Mouse (Mus musculus) neural tube, embryonic 14.5 days (tissue): ENCODE results near the gene Pi4k2a. TPM values are rescaled to one million over a fixed set of nuclear protein-coding genes. Genes with fewer than 3 reads are reported as not detected.
"Not testable (repeated sequence)": the region's sequence is repeated elsewhere in the genome, so short reads cannot be mapped to it uniquely, and the experiment has no call there.

Experiments
- ATAC-seq: fragments of 200-750 bp; cut with Nextera tagmentation; 2 replicates; pipeline ENCODE4 v1.8.0; 2017; ENCODE audit warnings: low read depth, mild to moderate bottlenecking, moderate TSS enrichment, moderate library complexity
- H3K27ac ChIP-seq: fragments of 300-500 bp; sonication (generic); 2 replicates; pipeline ENCODE4 v1.5.1; 2014; ENCODE audit warnings: low read depth, mild to moderate bottlenecking, control low read depth, low read length, moderate library complexity, mixed read lengths
- H3K27me3 ChIP-seq: fragments of 300-500 bp; sonication (generic); 2 replicates; pipeline ENCODE4 v1.6.1; 2014; ENCODE audit warnings: low read length; ENCODE audit not compliant: control insufficient read depth, insufficient read depth
- H3K36me3 ChIP-seq: fragments of 300-500 bp; sonication (generic); 2 replicates; pipeline ENCODE4 v1.6.1; 2014; ENCODE audit warnings: low read length, mixed read lengths; ENCODE audit not compliant: control insufficient read depth, insufficient read depth
- H3K4me1 ChIP-seq: fragments of 300-500 bp; sonication (generic); 2 replicates; pipeline ENCODE4 v1.6.1; 2014; ENCODE audit warnings: low read length; ENCODE audit not compliant: control insufficient read depth, insufficient read depth
- H3K4me2 ChIP-seq: fragments of 300-500 bp; sonication (generic); 2 replicates; pipeline ENCODE4 v1.6.1; 2014; ENCODE audit warnings: mild to moderate bottlenecking, low read depth, low read length, control low read depth
- H3K4me3 ChIP-seq: fragments of 300-500 bp; sonication (generic); 2 replicates; pipeline ENCODE4 v1.5.1; 2014; ENCODE audit warnings: low read depth, low read length, control low read depth, mixed read lengths
- H3K9ac ChIP-seq: fragments of 300-500 bp; sonication (generic); replicated peaks from 2 replicates; pipeline ENCODE4 v1.6.1; 2014; ENCODE audit warnings: low read depth, mild to moderate bottlenecking, control low read depth, low read length, mixed read lengths
- H3K9me3 ChIP-seq: fragments of 300-500 bp; sonication (generic); 2 replicates; pipeline ENCODE4 v1.6.1; 2016; ENCODE audit warnings: low read length; ENCODE audit not compliant: control insufficient read depth
- WGBS: fragments of 180-500 bp; shearing (Covaris S2); extraction: QIAGEN DNeasy Blood & Tissue Kit; methylation state at CpG from one replicate; pipeline ENCODE4 v1.1.7; 2014; 5-methylcytosine and 5-hydroxymethylcytosine counted together
- polyA plus RNA-seq: library from polyadenylated mRNA; unstranded; fragments of >200 nt; fragmentation: Nextera tagmentation; extraction: Ambion mirVana; gene quantifications from 2 replicates; pipeline ENCODE4 v1.2.1, GENCODE M21; 2014

Pi4k2a gene
- polyA plus RNA-seq, 1 experiment from 2014 or later = 35.3 TPM

- no peaks in the 10 kb centered on the region for H3K27me3 ChIP-seq
- no peak overlapping the region for H3K4me2 ChIP-seq
- no peak overlapping the region for H3K9ac ChIP-seq
- no peak overlapping the region for H3K27ac ChIP-seq
- no peak for ATAC-seq
- no peaks in the 10 kb centered on the region for H3K9me3 ChIP-seq
- 88% methylated on average over 16 of the region's 16 CpGs for WGBS
- H3K4me1 ChIP-seq = no peaks in the 10 kb centered on the region
- H3K4me3 ChIP-seq = no peak overlapping the region
- H3K36me3 ChIP-seq = peaks cover 11% of the 10 kb centered on the region
These were observed 14.3 kb upstream of the Pi4k2a start for GRCm38 (mm10) chr19:42075992-42076391.

GRCm38 (mm10) chr19:42078566-42078965 lies 11.7 kb upstream of the Pi4k2a start:
- H3K4me3 ChIP-seq = no peak overlapping the region
- H3K9ac ChIP-seq = no peak overlapping the region
- H3K27me3 ChIP-seq = no peaks in the 10 kb centered on the region
- H3K9me3 ChIP-seq = no peaks in the 10 kb centered on the region
- H3K4me1 ChIP-seq = no peaks in the 10 kb centered on the region
- ATAC-seq = no peak
- 99% methylated on average over 8 of the region's 8 CpGs for WGBS
- no peak overlapping the region for H3K27ac ChIP-seq
- H3K4me2 ChIP-seq = no peak overlapping the region
- H3K36me3 ChIP-seq = peaks cover 11% of the 10 kb centered on the region

GRCm38 (mm10) chr19:42079006-42079405 lies 11.3 kb upstream of the Pi4k2a start:
- no peak overlapping the region for H3K4me2 ChIP-seq
- 96% methylated on average over 12 of the region's 12 CpGs for WGBS
- H3K4me3 ChIP-seq = no peak overlapping the region
- no peaks in the 10 kb centered on the region for H3K9me3 ChIP-seq
- no peak for ATAC-seq
- H3K36me3 ChIP-seq = peaks cover 11% of the 10 kb centered on the region
- no peak overlapping the region for H3K9ac ChIP-seq
- H3K27ac ChIP-seq = no peak overlapping the region
- H3K27me3 ChIP-seq = no peaks in the 10 kb centered on the region
- H3K4me1 ChIP-seq = no peaks in the 10 kb centered on the region

- no peak for ATAC-seq
- Histone ChIP-seq H3K4me2 (no peak overlapping the region), H3K4me3 (no peak overlapping the region), H3K27me3 (no peaks in the 10 kb centered on the region), H3K9ac (no peak overlapping the region), H3K9me3 (no peaks in the 10 kb centered on the region), H3K27ac (no peak overlapping the region), H3K36me3 (peaks cover 8% of the 10 kb centered on the region), H3K4me1 (no peaks in the 10 kb centered on the region)
- 85% methylated on average over 5 of the region's 5 CpGs for WGBS
These were observed 10.3 kb upstream of the Pi4k2a start for GRCm38 (mm10) chr19:42079950-42080349.

- WGBS = 65% methylated on average over 11 of the region's 11 CpGs
- no peaks in the 10 kb centered on the region for H3K27me3 ChIP-seq
These were observed 9.8 kb upstream of the Pi4k2a start for GRCm38 (mm10) chr19:42080469-42080868.

GRCm38 (mm10) chr19:42081613-42082012 lies 8.7 kb upstream of the Pi4k2a start:
- not testable (repeated sequence) for H3K27me3 ChIP-seq, ATAC-seq, H3K4me2 ChIP-seq, H3K4me3 ChIP-seq, H3K27ac ChIP-seq, H3K36me3 ChIP-seq, H3K4me1 ChIP-seq, H3K9ac ChIP-seq, H3K9me3 ChIP-seq
- 94% methylated on average over 5 of the region's 5 CpGs for WGBS

More at GRCm38 (mm10) chr19:42080469-42080868, 9.8 kb upstream of the Pi4k2a start:
- peaks cover 5% of the 10 kb centered on the region for H3K36me3 ChIP-seq
- no peaks in the 10 kb centered on the region for H3K9me3 ChIP-seq
- no peak for ATAC-seq
- H3K4me3 ChIP-seq = no peak overlapping the region
- peaks cover 2% of the 10 kb centered on the region; the same call in 1 of the 2 replicates for H3K4me1 ChIP-seq
- no peak overlapping the region for H3K27ac ChIP-seq
- no peak overlapping the region for H3K9ac ChIP-seq
- H3K4me2 ChIP-seq = no peak overlapping the region

GRCm38 (mm10) chr19:42085690-42086089 lies 4.6 kb upstream of the Pi4k2a start:
- peaks cover 3% of the 10 kb centered on the region; the same call in 1 of the 2 replicates for H3K4me1 ChIP-seq
- peak overlapping the region; percentile 72 for H3K4me3 ChIP-seq
- H3K9ac ChIP-seq = peak overlapping the region; percentile 73
- WGBS = 6% methylated on average over 10 of the region's 10 CpGs
- peak overlapping the region; percentile 66 for H3K4me2 ChIP-seq
- H3K27me3 ChIP-seq = no peaks in the 10 kb centered on the region; the same call in 1 of the 2 replicates
- no peaks in the 10 kb centered on the region for H3K9me3 ChIP-seq
- H3K27ac ChIP-seq = peak overlapping the region; percentile 62
- no peaks in the 10 kb centered on the region for H3K36me3 ChIP-seq
- no peak for ATAC-seq

GRCm38 (mm10) chr19:42086166-42086565 lies 4.1 kb upstream of the Pi4k2a start, which contains the start of gene Morn4:
TSS of gene Morn4 (minus strand) at chr19:42086357.
- H3K4me2 ChIP-seq = peak within 1 kb of the TSS; percentile 66
- H3K4me3 ChIP-seq = peak within 1 kb of the TSS; percentile 72
- H3K4me1 ChIP-seq = peaks cover 5% of the 10 kb centered on the region
- H3K36me3 ChIP-seq = no peaks in the 10 kb centered on the region
- peak within 1 kb of the TSS; percentile 73 for H3K9ac ChIP-seq
- peak; percentile 87 for ATAC-seq
- under 1% methylated on average over 21 of the region's 21 CpGs for WGBS
- no peaks in the 10 kb centered on the region; the same call in 1 of the 2 replicates for H3K27me3 ChIP-seq
- H3K9me3 ChIP-seq = no peaks in the 10 kb centered on the region
- peak within 1 kb of the TSS; percentile 62 for H3K27ac ChIP-seq

- peak overlapping the region; percentile 72 for H3K27ac ChIP-seq
- H3K9me3 ChIP-seq = no peaks in the 10 kb centered on the region
- 21% methylated on average over 14 of the region's 14 CpGs for WGBS
- no peaks in the 10 kb centered on the region; the same call in 1 of the 2 replicates for H3K27me3 ChIP-seq
- ATAC-seq = no peak
- peaks cover 5% of the 10 kb centered on the region; the same call in 1 of the 2 replicates for H3K36me3 ChIP-seq
- H3K4me3 ChIP-seq = peak overlapping the region; percentile 91
- H3K4me2 ChIP-seq = peak overlapping the region; percentile 64
- peaks cover 18% of the 10 kb centered on the region for H3K4me1 ChIP-seq
- no peak overlapping the region for H3K9ac ChIP-seq
These were observed 1.0 kb upstream of the Pi4k2a start for GRCm38 (mm10) chr19:42089103-42089747.
